Comparison of ENCODE assay signal across 18 mouse cellular contexts in the genomic region with DNA sequence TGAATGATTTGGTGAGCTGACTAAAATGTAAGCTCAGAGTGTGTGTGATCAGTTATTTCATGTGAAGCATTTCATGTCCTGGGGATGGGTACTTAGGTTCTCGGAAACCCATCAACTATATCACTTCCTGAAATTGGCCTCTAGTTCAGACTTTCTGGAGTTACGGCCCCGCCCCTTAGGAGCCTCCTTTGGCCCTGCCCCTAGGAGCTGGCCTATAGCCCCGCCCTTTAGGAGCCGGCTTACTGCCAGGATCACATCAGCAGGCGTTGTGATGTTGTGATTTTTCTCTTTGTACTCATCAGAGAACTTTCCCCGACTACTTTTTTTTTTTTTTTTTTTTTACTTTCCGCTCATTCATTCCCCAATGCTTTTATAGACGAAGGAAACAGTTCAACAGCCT.
DNase-seq lines count a peak whose midpoint lies in the region; ATAC-seq lines count a peak whose summit lies in the region.
"Had no signal": no experiment of that assay in that cellular context is flagged by ENCODE, and none has a peak within 500 bp of the region (broad histone marks: within the 10 kb centered on the region; RNA-seq: fewer than 3 reads in every experiment).

No protein-coding gene starts in this region.

- H3K4me1 ChIP-seq in midbrain, embryonic 15.5 days, result 0 out of 2 replicates have a peak, but pooled peaks cover 4% of the 10 kb centered on the region
- H3K4me1 ChIP-seq: hindbrain, embryonic 13.5 days had no signal

- H3K27ac ChIP-seq in midbrain, embryonic 15.5 days, result no peak overlapping the region
- H3K27ac ChIP-seq: embryonic facial prominence, embryonic 15.5 days; forebrain, embryonic 15.5 days; hindbrain, embryonic 13.5 days; limb, embryonic 13.5 days had no signal

- intact Hi-C loops in left cerebral cortex, postnatal 4 days (cut with DNase I), result loop anchor here (5.0 kb wide), 1 partner anchor 1122 kb away; no protein-coding TSS in a partner anchor

- H3K27me3 ChIP-seq in midbrain, embryonic 15.5 days (replicated peaks), result no peaks in the 10 kb centered on the region; the same call in 1 of the 2 replicates
- H3K27me3 ChIP-seq: embryonic facial prominence, embryonic 15.5 days; forebrain, embryonic 15.5 days; hindbrain, embryonic 13.5 days had no signal

- peak; percentile 27 to 49 for DNase-seq in cerebellum, postnatal 10 days
- no peak for DNase-seq in cerebellum, adult 8-10 months
- DNase-seq in left cerebral cortex, postnatal 4 days, result peak; percentile 27
- no peak for DNase-seq in left cerebral cortex, adult 11 months (ENCODE audit: low spot score)
- DNase-seq in ZHBTc4 (ENCODE audit: low read depth, low spot score), result peak; percentile 82
- DNase-seq in frontal cortex, postnatal 36 days (ENCODE audit: low spot score in 2 of 2), result no peak
- DNase-seq: cerebellum, adult 18-20 months; gastrocnemius, postnatal 36 days; kidney, adult 9 months; layer of hippocampus, postnatal 36 days; right cerebral cortex, postnatal 14 days had no signal

- no peak overlapping the region for H3K4me2 ChIP-seq in midbrain, embryonic 15.5 days
- H3K4me2 ChIP-seq: embryonic facial prominence, embryonic 15.5 days; forebrain, embryonic 15.5 days; hindbrain, embryonic 13.5 days; limb, embryonic 13.5 days had no signal

- WGBS in midbrain, embryonic 15.5 days, result 42% methylated on average over 9 of the region's 9 CpGs

- H3K9ac ChIP-seq in midbrain, embryonic 15.5 days, result no peak overlapping the region
- H3K9ac ChIP-seq: embryonic facial prominence, embryonic 15.5 days; forebrain, embryonic 15.5 days; hindbrain, embryonic 13.5 days; limb, embryonic 13.5 days had no signal

- no peak overlapping the region for H3K4me3 ChIP-seq in midbrain, embryonic 15.5 days
- H3K4me3 ChIP-seq: embryonic facial prominence, embryonic 15.5 days; forebrain, embryonic 15.5 days; hindbrain, embryonic 13.5 days; limb, embryonic 13.5 days had no signal

- no peaks in the 10 kb centered on the region for H3K9me3 ChIP-seq in midbrain, embryonic 15.5 days
- H3K9me3 ChIP-seq: embryonic facial prominence, embryonic 15.5 days; forebrain, embryonic 15.5 days; G1E; hindbrain, embryonic 13.5 days; limb, embryonic 13.5 days had no signal

- no peaks in the 10 kb centered on the region for H3K36me3 ChIP-seq in midbrain, embryonic 15.5 days (replicated peaks)
- H3K36me3 ChIP-seq: embryonic facial prominence, embryonic 15.5 days; forebrain, embryonic 15.5 days; G1E; hindbrain, embryonic 13.5 days; limb, embryonic 13.5 days had no signal

- ATAC-seq in granulocyte monocyte progenitor cell, adult 5-6 weeks (replicated peaks; ENCODE audit: poor library complexity, severe bottlenecking), result peak; percentile 61
- no peak for ATAC-seq in midbrain, embryonic 15.5 days (replicated peaks)
- ATAC-seq: forebrain, embryonic 15.5 days had no signal

Comparison
In these comparisons a context has a peak if more than half of its experiments do, and no peak if none do; other contexts are left out.
1. DNase-seq: peak in cerebellum, postnatal 10 days (2 of 2), left cerebral cortex, postnatal 4 days (single experiment) and ZHBTc4 (single experiment); none in cerebellum, adult 8-10 months (single experiment), left cerebral cortex, adult 11 months (single experiment) and frontal cortex, postnatal 36 days (0 of 2).